In genomic region chr11:120491317-120492023, GRCm38 (mm10) we compare ENCODE assay signal across 8 mouse cellular contexts. TPM values are rescaled to one million over a fixed set of nuclear protein-coding genes. Genes with fewer than 3 reads are reported as not detected.
A peak's percentile ranks its signal among the peaks of the same experiment; 100 is the strongest.
DNase-seq lines count a peak whose midpoint lies in the region; ATAC-seq and TF ChIP-seq lines count a peak whose summit lies in the region.

Gene Slc25a10, plus strand, starts transcription at chr11:120491840.

- no peak for TF ChIP-seq CTCF in embryonic fibroblast, embryonic 13.5 days (IDR thresholded peaks at IDR 0.05; ENCODE audit: borderline replicate concordance, insufficient read depth, low read length)
- no peak for TF ChIP-seq CTCF in spleen, adult 2 months (IDR thresholded peaks at IDR 0.05; ENCODE audit: extremely low read depth, insufficient read depth, insufficient read length, insufficient replicate concordance)

- WGBS in limb, embryonic 13.5 days: under 1% methylated on average over 33 of the region's 35 CpGs
- under 1% methylated on average over 35 of the region's 35 CpGs for WGBS in midbrain, embryonic 15.5 days
- WGBS in spleen, adult 2 months: 1% methylated on average over 35 of the region's 35 CpGs

- no peaks in the 10 kb centered on the region for H3K4me1 ChIP-seq in embryonic fibroblast, embryonic 13.5 days (ENCODE audit: control insufficient read depth, insufficient read depth, low read length)
- H3K4me1 ChIP-seq in limb, embryonic 13.5 days: peaks cover 42% of the 10 kb centered on the region
- peaks cover 41% of the 10 kb centered on the region for H3K4me1 ChIP-seq in midbrain, embryonic 15.5 days
- H3K4me1 ChIP-seq in spleen, adult 2 months (ENCODE audit: control insufficient read depth, insufficient read depth, insufficient read length): peaks cover 10% of the 10 kb centered on the region; the same call in 1 of the 2 replicates

- no peaks in the 10 kb centered on the region for H3K27me3 ChIP-seq in limb, embryonic 13.5 days
- no peaks in the 10 kb centered on the region for H3K27me3 ChIP-seq in midbrain, embryonic 15.5 days (replicated peaks)
- H3K27me3 ChIP-seq in spleen, adult 2 months (ENCODE audit: control insufficient read depth, insufficient read depth, low read length): no peaks in the 10 kb centered on the region

- peak; percentile 76 to 83 for DNase-seq in B cell, adult 2 months
- peak; percentile 91 for DNase-seq in brain, adult 2 months (ENCODE audit: low read depth, low spot score)
- peak; percentile 89 to 90 for DNase-seq in heart, adult 9 months (ENCODE audit: low spot score in 2 of 2)
- DNase-seq in kidney, adult 9 months: peak; percentile 97
- peak in 1 of 2 experiments; percentile 79 for DNase-seq in spleen, adult 2 months (ENCODE audit: low read depth in 1 of 2, low spot score in 2 of 2)

- peak within 1 kb of the TSS; percentile 97 for H3K4me2 ChIP-seq in limb, embryonic 13.5 days (replicated peaks)
- peak within 1 kb of the TSS; percentile 89 for H3K4me2 ChIP-seq in midbrain, embryonic 15.5 days

- H3K9me3 ChIP-seq in limb, embryonic 13.5 days: no peaks in the 10 kb centered on the region
- no peaks in the 10 kb centered on the region for H3K9me3 ChIP-seq in midbrain, embryonic 15.5 days

- peak; percentile 86 for ATAC-seq in limb, embryonic 13.5 days (ENCODE audit: low FRiP score, low read depth)
- ATAC-seq in midbrain, embryonic 15.5 days (replicated peaks): peak; percentile 89

- peaks cover 51% of the 10 kb centered on the region for H3K36me3 ChIP-seq in limb, embryonic 13.5 days
- peaks cover 16% of the 10 kb centered on the region for H3K36me3 ChIP-seq in midbrain, embryonic 15.5 days (replicated peaks)
- H3K36me3 ChIP-seq in spleen, adult 2 months (ENCODE audit: control insufficient read depth, insufficient read depth, low read length): peaks cover 16% of the 10 kb centered on the region; the same call in 1 of the 2 replicates

- peak within 1 kb of the TSS; percentile 56 for H3K4me3 ChIP-seq in embryonic fibroblast, embryonic 13.5 days (ENCODE audit: insufficient read depth, low read length)
- peak within 1 kb of the TSS; percentile 94 for H3K4me3 ChIP-seq in limb, embryonic 13.5 days
- H3K4me3 ChIP-seq in midbrain, embryonic 15.5 days: peak within 1 kb of the TSS; percentile 79
- H3K4me3 ChIP-seq in spleen, adult 2 months (ENCODE audit: extremely low read depth, insufficient read depth, insufficient read length): peak within 1 kb of the TSS; percentile 73

- peak within 1 kb of the TSS; percentile 85 for H3K9ac ChIP-seq in limb, embryonic 13.5 days
- peak within 1 kb of the TSS; percentile 67 for H3K9ac ChIP-seq in midbrain, embryonic 15.5 days

- H3K27ac ChIP-seq in embryonic fibroblast, embryonic 13.5 days (ENCODE audit: insufficient read depth, low read length): no peak within 1 kb of the TSS
- peak within 1 kb of the TSS; percentile 79 for H3K27ac ChIP-seq in limb, embryonic 13.5 days
- H3K27ac ChIP-seq in midbrain, embryonic 15.5 days: peak within 1 kb of the TSS; percentile 70
- H3K27ac ChIP-seq in spleen, adult 2 months (ENCODE audit: insufficient read depth, low read length): peak within 1 kb of the TSS; percentile 10; the same call in 1 of the 2 replicates

- peak; percentile 70 for TF ChIP-seq POLR2A in embryonic fibroblast, embryonic 13.5 days (IDR thresholded peaks at IDR 0.05; ENCODE audit: low read depth, low read length)
- TF ChIP-seq POLR2A in spleen, adult 2 months (IDR thresholded peaks at IDR 0.05; ENCODE audit: low read depth, low read length): no peak

RNA-seq across cellular contexts. Expression of gene Slc25a10, which starts in this region (rescaled TPM):
- polyA plus RNA-seq in embryonic fibroblast, embryonic 13.5 days (2011; ENCODE audit: insufficient read length, low read depth, missing spikeins): 22.0 and 22.4 TPM in 2 replicates
- 46.8 and 49.0 TPM in 2 replicates for polyA plus RNA-seq in limb, embryonic 13.5 days (2015; fragmentation: Nextera tagmentation; extraction: Ambion mirVana)
- polyA plus RNA-seq in midbrain, embryonic 15.5 days (2015; fragmentation: Nextera tagmentation; extraction: Ambion mirVana): 28.6 and 29.2 TPM in 2 replicates
- polyA plus RNA-seq in spleen, adult 2 months (2012; rRNA removed): 36.5 and 48.1 TPM in 2 replicates
